Mouse (Mus musculus): ENCODE measurements around the gene Fry. TPM values are rescaled to one million over a fixed set of nuclear protein-coding genes. Genes with fewer than 3 reads are reported as not detected.

The Fry gene
- total RNA-seq, 2 experiments from 2014 or later: 134 to 136 TPM

- intact Hi-C loops (cut with DNase I): no loop called here
- DNase-seq: no peak
Observed at GRCm38 (mm10) chr5:150262046-150262716, 143.7 kb downstream of the Fry start.

- DNase-seq: peak in 1 of 2 experiments; percentile 29
- intact Hi-C loops (cut with DNase I): no loop called here
Observed at GRCm38 (mm10) chr5:150262717-150263103, 144.3 kb downstream of the Fry start.

- intact Hi-C loops (cut with DNase I): no loop called here
Observed at GRCm38 (mm10) chr5:150263162-150263561, 144.7 kb downstream of the Fry start.

GRCm38 (mm10) chr5:150263656-150264055, 145.2 kb downstream of the Fry start:
- no peak for DNase-seq
- intact Hi-C loops (cut with DNase I): no loop called here

More at GRCm38 (mm10) chr5:150263162-150263561, 144.7 kb downstream of the Fry start:
- DNase-seq: peak; percentile 48 to 52

- no peak for DNase-seq
- intact Hi-C loops (cut with DNase I): no loop called here
Observed at GRCm38 (mm10) chr5:150265005-150265404, 146.6 kb downstream of the Fry start.

GRCm38 (mm10) chr5:150265953-150266352, 147.5 kb downstream of the Fry start:
- DNase-seq: no peak
- intact Hi-C loops (cut with DNase I): no loop called here

- intact Hi-C loops (cut with DNase I): no loop called here
- DNase-seq: no peak
Observed at GRCm38 (mm10) chr5:150268261-150268660, 149.8 kb downstream of the Fry start.

- DNase-seq: no peak
- intact Hi-C loops (cut with DNase I): no loop called here
Observed at GRCm38 (mm10) chr5:150270468-150270867, 152.0 kb downstream of the Fry start.

GRCm38 (mm10) chr5:150272173-150272572, 153.7 kb downstream of the Fry start:
- no peak for DNase-seq
- intact Hi-C loops (cut with DNase I): no loop called here

GRCm38 (mm10) chr5:150275314-150275713, 156.9 kb downstream of the Fry start:
- DNase-seq: no peak
- intact Hi-C loops (cut with DNase I): no loop called here

GRCm38 (mm10) chr5:150276611-150277010, 158.2 kb downstream of the Fry start:
- intact Hi-C loops (cut with DNase I): no loop called here
- DNase-seq: no peak

GRCm38 (mm10) chr5:150279387-150279786, 160.9 kb downstream of the Fry start:
- DNase-seq: no peak
- intact Hi-C loops (cut with DNase I): no loop called here

GRCm38 (mm10) chr5:150281084-150281483, 162.6 kb downstream of the Fry start:
- no peak for DNase-seq
- intact Hi-C loops (cut with DNase I): no loop called here

- no peak for DNase-seq
- intact Hi-C loops (cut with DNase I): no loop called here
Observed at GRCm38 (mm10) chr5:150282091-150282490, 163.6 kb downstream of the Fry start.

- no peak for DNase-seq
- intact Hi-C loops (cut with DNase I): loop anchor here (5.0 kb wide), 1 partner anchor 56 kb away; no protein-coding TSS in a partner anchor
Observed at GRCm38 (mm10) chr5:150287949-150288348, 169.5 kb downstream of the Fry start.

GRCm38 (mm10) chr5:150289611-150290010, 171.2 kb downstream of the Fry start:
- no peak for DNase-seq
- intact Hi-C loops (cut with DNase I): loop anchor here (5.0 kb wide), 1 partner anchor 57 kb away; no protein-coding TSS in a partner anchor

GRCm38 (mm10) chr5:150290494-150291199, 172.2 kb downstream of the Fry start:
- intact Hi-C loops (cut with DNase I): no loop called here
- no peak for DNase-seq

GRCm38 (mm10) chr5:150291216-150291615, 172.8 kb downstream of the Fry start:
- intact Hi-C loops (cut with DNase I): no loop called here
- no peak for DNase-seq

- DNase-seq: no peak
- intact Hi-C loops (cut with DNase I): no loop called here
Observed at GRCm38 (mm10) chr5:150292186-150292585, 173.7 kb downstream of the Fry start.

GRCm38 (mm10) chr5:150294306-150294705, 175.9 kb downstream of the Fry start:
- intact Hi-C loops (cut with DNase I): loop anchor here (2.0 kb wide), 1 partner anchor 38 kb away; no protein-coding TSS in a partner anchor
- peak; percentile 27 to 32 for DNase-seq

GRCm38 (mm10) chr5:150295096-150295495, 176.7 kb downstream of the Fry start:
- intact Hi-C loops (cut with DNase I): loop anchor here (2.0 kb wide), 1 partner anchor 38 kb away; no protein-coding TSS in a partner anchor

GRCm38 (mm10) chr5:150298969-150299368, 180.5 kb downstream of the Fry start:
- intact Hi-C loops (cut with DNase I): no loop called here
- DNase-seq: no peak

More at GRCm38 (mm10) chr5:150295096-150295495, 176.7 kb downstream of the Fry start:
- peak; percentile 54 to 65 for DNase-seq

Measured in heart, postnatal 36 days (tissue).